Mouse (Mus musculus): ENCODE results near the gene Rabgap1l.

The Rabgap1l gene

GRCm38 (mm10) chr1:160792686-160793355, at the start of gene Rabgap1l:
Gene Rabgap1l, minus strand, starts transcription at chr1:160793211.
- DNase-seq (ENCODE audit: low spot score) = peak; percentile 83

GRCm38 (mm10) chr1:160842567-160842966, 49.6 kb upstream of the Rabgap1l start:
- DNase-seq (ENCODE audit: low spot score) = no peak

- no peak for DNase-seq (ENCODE audit: low spot score)
Measured at GRCm38 (mm10) chr1:160840618-160841017, 47.6 kb upstream of the Rabgap1l start.

GRCm38 (mm10) chr1:160839095-160839494, 46.1 kb upstream of the Rabgap1l start:
- DNase-seq (ENCODE audit: low spot score) = no peak

- no peak for DNase-seq (ENCODE audit: low spot score)
Measured at GRCm38 (mm10) chr1:160834446-160834845, 41.4 kb upstream of the Rabgap1l start.

GRCm38 (mm10) chr1:160832267-160833021, 39.4 kb upstream of the Rabgap1l start:
- no peak for DNase-seq (ENCODE audit: low spot score)

- no peak for DNase-seq (ENCODE audit: low spot score)
Measured at GRCm38 (mm10) chr1:160830608-160831498, 37.8 kb upstream of the Rabgap1l start.

GRCm38 (mm10) chr1:160825441-160825856, 32.4 kb upstream of the Rabgap1l start:
- DNase-seq (ENCODE audit: low spot score) = no peak

- DNase-seq (ENCODE audit: low spot score) = no peak
Measured at GRCm38 (mm10) chr1:160823638-160824037, 30.6 kb upstream of the Rabgap1l start.

GRCm38 (mm10) chr1:160814198-160814597, 21.2 kb upstream of the Rabgap1l start:
- DNase-seq (ENCODE audit: low spot score) = no peak

GRCm38 (mm10) chr1:160812428-160812827, 19.4 kb upstream of the Rabgap1l start:
- no peak for DNase-seq (ENCODE audit: low spot score)

GRCm38 (mm10) chr1:160811930-160812329, 18.9 kb upstream of the Rabgap1l start:
- DNase-seq (ENCODE audit: low spot score) = no peak

- DNase-seq (ENCODE audit: low spot score) = no peak
Measured at GRCm38 (mm10) chr1:160805268-160805667, 12.3 kb upstream of the Rabgap1l start.

- DNase-seq (ENCODE audit: low spot score) = no peak
Measured at GRCm38 (mm10) chr1:160799972-160800371, 7.0 kb upstream of the Rabgap1l start.

GRCm38 (mm10) chr1:160795016-160795415, 2.0 kb upstream of the Rabgap1l start:
- DNase-seq (ENCODE audit: low spot score) = no peak

GRCm38 (mm10) chr1:160793791-160794757, 1.1 kb upstream of the Rabgap1l start:
- no peak for DNase-seq (ENCODE audit: low spot score)

GRCm38 (mm10) chr1:160792156-160792685, 790 bp downstream of the Rabgap1l start:
- DNase-seq (ENCODE audit: low spot score) = peak; percentile 24

GRCm38 (mm10) chr1:160791381-160792155, 1.4 kb downstream of the Rabgap1l start:
- DNase-seq (ENCODE audit: low spot score) = no peak

- no peak for DNase-seq (ENCODE audit: low spot score)
Measured at GRCm38 (mm10) chr1:160790630-160791029, 2.4 kb downstream of the Rabgap1l start.

GRCm38 (mm10) chr1:160789876-160790275, 3.1 kb downstream of the Rabgap1l start:
- DNase-seq (ENCODE audit: low spot score) = no peak
